Mouse (Mus musculus) hindbrain, embryonic 16.5 days (tissue): ENCODE measurements at regions not wholly inside any gene's neighbourhood (a gene's known extent, or its start where the extent isn't known, plus 50 kb on each side); places are given as distances from the start of the nearest gene placed in this dataset.
A peak's percentile ranks its signal among the peaks of the same experiment; 100 is the strongest.

Experiments
- ATAC-seq: fragments of 200-750 bp; cut with Nextera tagmentation; 2 replicates; pipeline ENCODE4 v1.8.0; 2017; ENCODE audit warnings: moderate TSS enrichment, moderate library complexity
- H3K27ac ChIP-seq: fragments of 300-500 bp; sonication (generic); 2 replicates; pipeline ENCODE4 v1.5.1; 2014; ENCODE audit warnings: low read depth, mild to moderate bottlenecking, control low read depth, low read length, moderate library complexity
- H3K27me3 ChIP-seq: fragments of 300-500 bp; sonication (generic); replicated peaks from 2 replicates; pipeline ENCODE4 v1.6.1; 2014; ENCODE audit warnings: low read length; ENCODE audit not compliant: control insufficient read depth, insufficient read depth
- H3K36me3 ChIP-seq: fragments of 300-500 bp; sonication (generic); 2 replicates; pipeline ENCODE4 v1.6.1; 2014; ENCODE audit warnings: mild to moderate bottlenecking, low read length, moderate library complexity, mixed read lengths; ENCODE audit not compliant: control insufficient read depth, insufficient read depth
- H3K4me1 ChIP-seq: fragments of 300-500 bp; sonication (generic); 2 replicates; pipeline ENCODE4 v1.6.1; 2014; ENCODE audit warnings: low read depth, low read length; ENCODE audit not compliant: control insufficient read depth, insufficient read depth
- H3K4me2 ChIP-seq: fragments of 300-500 bp; sonication (generic); 2 replicates; pipeline ENCODE4 v1.6.1; 2014; ENCODE audit warnings: mild to moderate bottlenecking, low read length, control low read depth, moderate library complexity
- H3K4me3 ChIP-seq: fragments of 300-500 bp; sonication (generic); 2 replicates; pipeline ENCODE4 v1.5.1; 2014; ENCODE audit warnings: mild to moderate bottlenecking, low read length, control low read depth, moderate library complexity
- H3K9ac ChIP-seq: fragments of 300-500 bp; sonication (generic); 2 replicates; pipeline ENCODE4 v1.6.1; 2014; ENCODE audit warnings: low read depth, mild to moderate bottlenecking, control low read depth, low read length, moderate library complexity
- H3K9me3 ChIP-seq: fragments of 300-500 bp; sonication (generic); 2 replicates; pipeline ENCODE4 v1.6.1; 2014; ENCODE audit warnings: mild to moderate bottlenecking, low read length, moderate library complexity; ENCODE audit not compliant: control insufficient read depth
- WGBS: fragments of 180-500 bp; shearing (Covaris S2); extraction: QIAGEN DNeasy Blood & Tissue Kit; methylation state at CpG from one replicate; pipeline ENCODE4 v1.1.7; 2014; 5-methylcytosine and 5-hydroxymethylcytosine counted together

GRCm38 (mm10) chr4:72800014-72800786 is 52.2 kb downstream of the Aldoart1 start:
- H3K27ac ChIP-seq = no peak overlapping the region
- no peak overlapping the region for H3K4me2 ChIP-seq
- no peak overlapping the region for H3K4me3 ChIP-seq
- no peaks in the 10 kb centered on the region for H3K9me3 ChIP-seq
- WGBS = 52% methylated on average over 2 of the region's 2 CpGs
- H3K9ac ChIP-seq = no peak overlapping the region
- no peaks in the 10 kb centered on the region for H3K36me3 ChIP-seq
- H3K27me3 ChIP-seq = no peaks in the 10 kb centered on the region
- peak; percentile 83 for ATAC-seq
- no peaks in the 10 kb centered on the region for H3K4me1 ChIP-seq

GRCm38 (mm10) chr4:72799575-72799974 is 52.9 kb downstream of the Aldoart1 start:
- no peaks in the 10 kb centered on the region for H3K36me3 ChIP-seq
- peak; percentile 58 for ATAC-seq
- H3K4me3 ChIP-seq = no peak overlapping the region
- H3K27ac ChIP-seq = no peak overlapping the region
- no peaks in the 10 kb centered on the region for H3K27me3 ChIP-seq
- 71% methylated on average over 4 of the region's 4 CpGs for WGBS
- H3K9ac ChIP-seq = no peak overlapping the region
- no peaks in the 10 kb centered on the region for H3K9me3 ChIP-seq
- H3K4me1 ChIP-seq = no peaks in the 10 kb centered on the region
- no peak overlapping the region for H3K4me2 ChIP-seq

GRCm38 (mm10) chr4:72788796-72789195 is 63.6 kb downstream of the Aldoart1 start:
- no peaks in the 10 kb centered on the region for H3K9me3 ChIP-seq
- ATAC-seq = no peak
- no peaks in the 10 kb centered on the region for H3K4me1 ChIP-seq
- no peaks in the 10 kb centered on the region for H3K27me3 ChIP-seq
- H3K27ac ChIP-seq = no peak overlapping the region
- H3K9ac ChIP-seq = no peak overlapping the region
- H3K4me3 ChIP-seq = no peak overlapping the region
- no peak overlapping the region for H3K4me2 ChIP-seq
- H3K36me3 ChIP-seq = no peaks in the 10 kb centered on the region
- 85% methylated on average over 4 of the region's 4 CpGs for WGBS

GRCm38 (mm10) chr4:72766896-72767295 is 85.5 kb downstream of the Aldoart1 start:
- H3K4me1 ChIP-seq = no peaks in the 10 kb centered on the region
- ATAC-seq = no peak
- no peaks in the 10 kb centered on the region for H3K9me3 ChIP-seq
- H3K27me3 ChIP-seq = no peaks in the 10 kb centered on the region
- WGBS = 66% methylated on average over 5 of the region's 5 CpGs
- H3K27ac ChIP-seq = no peak overlapping the region
- no peaks in the 10 kb centered on the region for H3K36me3 ChIP-seq
- no peak overlapping the region for H3K9ac ChIP-seq
- no peak overlapping the region for H3K4me2 ChIP-seq
- no peak overlapping the region for H3K4me3 ChIP-seq

GRCm38 (mm10) chr4:72766386-72766785 is 86.0 kb downstream of the Aldoart1 start:
- Histone ChIP-seq H3K4me1 (no peaks in the 10 kb centered on the region), H3K9me3 (no peaks in the 10 kb centered on the region), H3K4me2 (no peak overlapping the region), H3K27me3 (no peaks in the 10 kb centered on the region), H3K27ac (no peak overlapping the region), H3K4me3 (no peak overlapping the region), H3K36me3 (no peaks in the 10 kb centered on the region), H3K9ac (no peak overlapping the region; the same call in 1 of the 2 replicates)
- 37% methylated on average over 2 of the region's 2 CpGs for WGBS
- peak; percentile 83 for ATAC-seq
